Mouse (Mus musculus) lung, postnatal 25 days (tissue): ENCODE measurements at regions not wholly inside any gene's neighbourhood (a gene's known extent, or its start where the extent isn't known, plus 50 kb on each side); places are given as distances from the start of the nearest gene placed in this dataset.
"Not testable (repeated sequence)": the region's sequence is repeated elsewhere in the genome, so short reads cannot be mapped to it uniquely, and the experiment has no call there.

Experiments
- DNase-seq: peaks from one replicate; pipeline ENCODE4 v3.0.0; 2022; ENCODE audit warnings: low spot score

DNA sequence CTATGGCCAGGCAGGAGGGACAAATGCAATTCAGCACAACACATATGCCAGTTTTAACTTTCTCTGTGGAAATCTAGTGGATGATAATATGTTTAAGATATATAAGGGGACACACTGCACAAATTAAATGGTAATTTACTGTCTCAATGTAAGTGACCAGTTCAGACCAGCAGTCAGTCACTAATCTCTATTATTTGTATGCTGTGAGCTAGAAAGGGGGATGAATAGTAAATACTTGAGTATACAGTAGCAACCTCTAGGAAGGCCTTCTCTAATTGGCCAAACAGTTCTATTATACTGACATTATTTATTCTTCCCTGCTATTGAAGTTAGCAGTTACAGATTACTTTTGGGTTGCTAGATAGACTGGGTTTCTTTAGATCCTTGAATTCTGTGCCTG is 391.2 kb downstream of the Fign start:
- DNase-seq = no peak

DNA sequence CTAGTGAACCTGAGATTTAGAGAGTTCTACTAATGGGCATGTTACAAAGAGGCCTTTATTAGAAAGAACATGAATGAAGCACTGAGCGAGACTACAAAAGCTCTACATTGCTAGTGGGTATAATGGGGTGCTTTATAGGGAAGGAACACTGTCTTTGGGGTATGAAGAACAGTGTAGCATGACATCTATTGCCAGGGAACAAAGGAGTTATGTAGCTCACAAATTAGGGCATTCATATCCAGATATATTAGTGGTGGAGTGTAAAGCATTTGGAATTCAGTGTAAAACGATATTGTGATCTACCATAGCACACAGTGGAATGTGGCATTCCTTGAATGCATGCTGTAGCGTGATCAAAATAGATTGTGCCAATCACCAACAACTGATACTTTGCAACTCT is 391.7 kb downstream of the Fign start:
- DNase-seq = no peak

DNA sequence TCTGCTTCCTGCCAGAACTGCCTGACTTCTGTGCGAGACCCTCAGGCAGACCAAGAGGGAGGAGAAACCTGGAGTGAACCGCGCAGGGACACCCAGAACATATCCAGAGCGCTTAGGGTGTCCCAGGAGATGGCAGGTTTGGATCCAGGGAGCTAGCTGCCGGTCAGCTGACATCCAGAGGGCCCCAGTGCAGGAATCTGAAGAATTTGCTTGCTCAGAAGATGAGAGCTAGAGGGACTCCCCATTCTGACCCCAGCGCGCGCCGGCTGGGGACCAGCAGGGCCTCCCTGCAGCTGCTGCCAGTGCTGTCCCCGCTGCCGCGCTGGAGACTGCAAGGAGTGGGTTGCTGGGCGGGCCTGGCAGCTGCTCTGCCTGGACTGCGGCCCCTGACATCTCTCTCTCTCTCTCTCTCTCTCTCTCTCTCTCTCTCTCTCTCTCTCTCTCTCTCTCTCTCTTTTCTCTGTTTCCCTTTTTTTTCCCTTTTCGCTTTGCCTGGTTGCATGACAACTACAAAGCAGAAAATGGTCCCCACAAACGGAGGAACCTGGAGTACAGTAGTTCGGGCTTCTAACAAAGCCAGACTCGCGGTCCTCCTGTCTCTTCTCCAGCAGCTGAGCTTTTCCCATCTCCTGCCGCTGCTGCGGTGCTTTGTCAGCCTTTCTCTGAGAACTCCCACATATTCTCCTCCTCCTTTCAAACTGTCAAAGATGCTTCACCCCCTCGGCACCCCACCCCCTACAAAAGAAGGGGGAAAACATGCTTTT is 395.3 kb downstream of the Fign start:
- DNase-seq = peak; percentile 1

DNA sequence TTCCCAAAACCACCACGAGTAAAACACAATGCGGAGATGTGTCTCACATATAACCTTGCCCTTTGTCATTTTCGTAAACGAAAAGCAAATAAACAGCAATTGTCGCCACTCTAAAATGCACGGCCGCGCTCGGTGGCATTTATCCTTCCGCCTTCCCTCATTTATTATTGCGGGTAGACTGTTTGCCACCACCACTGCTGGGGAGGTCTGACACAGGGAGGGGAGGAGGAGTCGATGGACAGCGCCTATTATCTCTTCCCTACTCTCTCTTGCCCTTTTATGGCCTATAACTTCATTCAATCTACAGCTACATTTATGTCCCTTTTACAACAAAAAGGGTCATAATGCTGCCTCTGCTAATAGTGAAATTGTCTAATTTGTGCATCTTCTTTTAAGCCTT is 396.0 kb downstream of the Fign start:
- no peak for DNase-seq

DNA sequence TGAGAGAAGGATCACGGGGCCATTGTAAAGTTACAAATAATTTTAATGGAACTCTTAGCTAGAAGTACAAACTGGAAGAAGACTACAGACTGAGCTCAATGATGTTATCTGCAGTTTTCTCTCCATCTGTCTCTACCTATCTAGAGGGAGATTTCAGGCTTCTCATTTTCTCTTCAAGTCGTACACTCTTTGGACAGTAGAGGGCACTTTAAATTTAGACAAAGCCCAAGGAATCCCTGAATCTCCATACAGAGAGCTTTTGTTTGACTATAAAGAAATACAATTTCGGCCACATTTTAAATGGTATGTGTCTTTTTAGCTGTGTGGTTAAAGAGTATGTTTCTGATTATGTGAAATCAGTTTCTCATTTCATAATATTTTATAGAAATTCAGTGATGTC is 397.6 kb downstream of the Fign start:
- no peak for DNase-seq

DNA sequence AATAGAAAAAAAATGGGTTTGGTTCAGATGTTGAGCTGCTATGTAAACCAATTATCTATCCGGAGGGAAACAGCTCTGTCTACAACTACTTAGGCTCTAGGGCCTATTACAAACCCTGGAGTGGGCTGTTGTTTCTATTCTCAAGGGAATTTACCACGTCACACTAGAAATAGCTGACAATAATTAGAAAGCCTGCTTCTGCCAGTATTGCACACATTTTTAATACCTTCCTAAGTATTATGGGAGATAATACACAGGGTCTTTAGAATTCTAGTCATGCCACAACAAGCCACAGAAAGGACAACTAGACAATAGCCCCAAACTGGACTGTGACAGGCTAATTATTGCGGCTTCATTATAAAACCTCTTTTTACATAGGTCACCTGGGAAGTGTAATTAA is 428.1 kb downstream of the Fign start:
- DNase-seq = no peak

DNA sequence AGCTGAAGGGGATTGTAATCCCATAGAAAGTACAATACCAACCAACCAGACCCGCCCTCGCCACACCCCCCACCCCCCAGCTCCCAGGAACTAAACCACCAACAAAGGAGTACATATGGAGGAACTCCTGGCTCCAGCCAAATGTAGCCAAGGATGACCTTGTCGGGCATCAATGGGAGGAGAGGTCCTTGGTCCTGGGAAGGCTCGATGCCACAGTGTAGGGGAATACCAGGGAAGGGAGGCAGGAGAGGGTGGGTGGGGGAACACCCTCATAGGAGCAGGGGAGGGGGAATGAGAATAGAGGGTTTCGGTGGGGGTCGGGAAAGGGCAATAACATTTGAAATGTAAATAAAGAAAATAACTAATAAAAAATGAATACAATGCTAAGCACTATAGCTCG is 429.1 kb downstream of the Fign start:
- no peak for DNase-seq

DNA sequence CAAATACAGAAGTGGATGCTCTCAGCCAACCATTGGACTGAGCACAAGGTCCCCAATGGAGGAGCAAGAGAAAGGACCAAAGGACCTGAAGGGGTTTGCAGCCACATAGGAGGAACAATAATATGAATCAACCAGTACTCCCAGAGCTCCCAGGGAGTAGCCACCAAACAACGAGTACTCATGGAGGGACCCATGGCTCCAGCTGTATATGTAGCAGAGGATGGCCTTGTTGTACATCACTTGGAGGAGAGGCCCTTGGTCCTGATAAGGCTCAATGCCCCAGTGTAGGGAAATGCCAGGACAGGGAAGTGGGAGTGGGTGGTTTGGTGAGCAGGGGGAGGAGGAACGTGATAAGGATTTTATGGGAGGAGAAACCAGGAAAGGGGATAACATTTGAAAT is 437.9 kb downstream of the Fign start:
- DNase-seq = not testable (repeated sequence)
